Mouse (Mus musculus) layer of hippocampus, postnatal 36 days (tissue): ENCODE data around the gene Prss22. TPM values are rescaled to one million over a fixed set of nuclear protein-coding genes. Genes with fewer than 3 reads are reported as not detected.

Source experiments
- DNase-seq, 2 experiments: peaks; one replicate each; pipeline ENCODE4 v3.0.0; 2022
- total RNA-seq, 2 experiments: library from RNA; stranded (reverse); gene quantifications; 2 replicates each; pipeline ENCODE4 v1.2.3; 2021

Gene Prss22
- total RNA-seq, result not detected

- no peak for DNase-seq
These were observed at the start of gene Prss22 for GRCm38 (mm10) chr17:23997901-23998300. Gene Prss22, minus strand, starts transcription at chr17:23998100.

GRCm38 (mm10) chr17:24046026-24046425, 48.1 kb upstream of the Prss22 start:
- DNase-seq, result no peak

GRCm38 (mm10) chr17:24045608-24046007, 47.7 kb upstream of the Prss22 start:
- no peak for DNase-seq

- no peak for DNase-seq
These were observed 46.6 kb upstream of the Prss22 start for GRCm38 (mm10) chr17:24044482-24044881.

GRCm38 (mm10) chr17:24037844-24038243, 39.9 kb upstream of the Prss22 start, which contains the start of gene Prss27:
Gene Prss27, plus strand, starts transcription at chr17:24038144.
- no peak for DNase-seq

- no peak for DNase-seq
These were observed 39.5 kb upstream of the Prss22 start for GRCm38 (mm10) chr17:24037360-24037759.

- no peak for DNase-seq
These were observed 39.1 kb upstream of the Prss22 start for GRCm38 (mm10) chr17:24036954-24037353.

- DNase-seq, result no peak
These were observed 37.2 kb upstream of the Prss22 start for GRCm38 (mm10) chr17:24035087-24035486.

GRCm38 (mm10) chr17:24030551-24030950, 32.7 kb upstream of the Prss22 start:
- no peak for DNase-seq

GRCm38 (mm10) chr17:24029477-24029876, 31.6 kb upstream of the Prss22 start:
- DNase-seq, result no peak

GRCm38 (mm10) chr17:24021375-24022199, 23.7 kb upstream of the Prss22 start:
- DNase-seq, result no peak

GRCm38 (mm10) chr17:24020696-24021095, 22.8 kb upstream of the Prss22 start:
- DNase-seq, result no peak

GRCm38 (mm10) chr17:24015727-24016126, 17.8 kb upstream of the Prss22 start:
- no peak for DNase-seq

GRCm38 (mm10) chr17:24014433-24014965, 16.6 kb upstream of the Prss22 start:
- DNase-seq, result no peak

GRCm38 (mm10) chr17:24012921-24013320, 15.0 kb upstream of the Prss22 start:
- no peak for DNase-seq

- no peak for DNase-seq
These were observed 11.7 kb upstream of the Prss22 start for GRCm38 (mm10) chr17:24009617-24010016.

GRCm38 (mm10) chr17:24008105-24008504, 10.2 kb upstream of the Prss22 start:
- no peak for DNase-seq

GRCm38 (mm10) chr17:24007391-24007790, 9.5 kb upstream of the Prss22 start:
- no peak for DNase-seq

GRCm38 (mm10) chr17:24006930-24007329, 9.0 kb upstream of the Prss22 start:
- no peak for DNase-seq

GRCm38 (mm10) chr17:24005049-24005448, 7.1 kb upstream of the Prss22 start:
- no peak for DNase-seq

GRCm38 (mm10) chr17:24004071-24004665, 6.3 kb upstream of the Prss22 start:
- no peak for DNase-seq

GRCm38 (mm10) chr17:24000404-24000803, 2.5 kb upstream of the Prss22 start:
- peak; percentile 65 to 68 for DNase-seq

GRCm38 (mm10) chr17:23998383-23998782, 483 bp upstream of the Prss22 start:
- no peak for DNase-seq

GRCm38 (mm10) chr17:23995421-23995820, 2.5 kb downstream of the Prss22 start:
- no peak for DNase-seq
